Mouse (Mus musculus) olfactory bulb, adult 2 months (tissue): ENCODE results near the gene Olfr1055. TPM values are rescaled to one million over a fixed set of nuclear protein-coding genes. Genes with fewer than 3 reads are reported as not detected.
"Not testable (repeated sequence)": the region's sequence is repeated elsewhere in the genome, so short reads cannot be mapped to it uniquely, and the experiment has no call there.

Experiments
- H3K27ac ChIP-seq: fragments of 200-500 bp; 2 replicates; pipeline ENCODE4 v1.5.1; 2012; ENCODE audit warnings: low read depth, low read length; ENCODE audit not compliant: insufficient read depth
- H3K4me1 ChIP-seq: fragments of 200-500 bp; 2 replicates; pipeline ENCODE4 v1.6.1; 2012; ENCODE audit warnings: low read length; ENCODE audit not compliant: control insufficient read depth, insufficient read depth
- H3K4me3 ChIP-seq: fragments of 200-500 bp; 2 replicates; pipeline ENCODE4 v1.5.1; 2012; ENCODE audit warnings: mild to moderate bottlenecking, low read depth, low read length, moderate library complexity; ENCODE audit not compliant: insufficient read depth
- CTCF ChIP-seq: fragments of 200-500 bp; IDR thresholded peaks from 2 replicates; pipeline ENCODE4 v1.5.1; 2012; ENCODE audit warnings: low read depth, mild to moderate bottlenecking, low read length, moderate library complexity; ENCODE audit not compliant: insufficient read depth
- POLR2A ChIP-seq: fragments of 200-500 bp; IDR thresholded peaks from 2 replicates; pipeline ENCODE4 v1.6.1; 2012; ENCODE audit warnings: mild to moderate bottlenecking, low read depth, low read length, moderate library complexity; ENCODE audit not compliant: insufficient read depth
- WGBS: fragments of 180-500 bp; shearing (Covaris S2); methylation state at CpG from one replicate; pipeline ENCODE4 v1.1.7; 2018; 5-methylcytosine and 5-hydroxymethylcytosine counted together
- polyA plus RNA-seq: library from polyadenylated mRNA; stranded (reverse); fragments of >200 nt; gene quantifications from 2 replicates; pipeline ENCODE4 v1.2.4, GENCODE M21; 2012; ENCODE audit warnings: low replicate concordance; ENCODE audit not compliant: missing spikeins, insufficient read depth, insufficient read length

Gene Olfr1055
- polyA plus RNA-seq, result not detected in 2 replicates

GRCm38 (mm10) chr2:86350184-86350583, at the start of gene Olfr1055:
Gene Olfr1055 (minus strand): TSS chr2:86350284.
- Histone ChIP-seq H3K27ac (no peak within 1 kb of the TSS), H3K4me1 (no peaks in the 10 kb centered on the region), H3K4me3 (no peak within 1 kb of the TSS)
- WGBS, result 94% methylated on average over 5 of the region's 5 CpGs
- TF ChIP-seq POLR2A (no peak), CTCF (no peak)

- Histone ChIP-seq H3K4me3 (no peak overlapping the region), H3K27ac (no peak overlapping the region), H3K4me1 (no peaks in the 10 kb centered on the region)
- TF ChIP-seq CTCF, result no peak
- no peak for TF ChIP-seq POLR2A
- 90% methylated on average over 2 of the region's 2 CpGs for whole genome bisulfite sequencing
These were observed 45.0 kb upstream of the Olfr1055 start for GRCm38 (mm10) chr2:86395114-86395513.

GRCm38 (mm10) chr2:86388461-86388860, 38.4 kb upstream of the Olfr1055 start, which contains the start of gene Olfr1058:
Gene Olfr1058 (minus strand): TSS chr2:86388561.
- not testable (repeated sequence) for H3K27ac ChIP-seq, H3K4me3 ChIP-seq, H3K4me1 ChIP-seq

GRCm38 (mm10) chr2:86378293-86378692, 28.2 kb upstream of the Olfr1055 start, which contains the start of gene Olfr1057:
Gene Olfr1057 (minus strand): TSS chr2:86378393.
- no peak within 1 kb of the TSS for H3K4me3 ChIP-seq
- no peak for TF ChIP-seq CTCF
- no peak for TF ChIP-seq POLR2A
- no peak within 1 kb of the TSS for H3K27ac ChIP-seq
- H3K4me1 ChIP-seq, result no peaks in the 10 kb centered on the region

- H3K27ac ChIP-seq, H3K4me1 ChIP-seq, H3K4me3 ChIP-seq: not testable (repeated sequence)
- no CpG with 5 or more reads among the region's 6 CpGs for WGBS
These were observed 16.3 kb upstream of the Olfr1055 start for GRCm38 (mm10) chr2:86366342-86366741.

- Histone ChIP-seq H3K27ac (no peak within 1 kb of the TSS), H3K4me3 (no peak within 1 kb of the TSS), H3K4me1 (no peaks in the 10 kb centered on the region)
- TF ChIP-seq POLR2A (no peak), CTCF (no peak)
These were observed 12.3 kb upstream of the Olfr1055 start, which contains the start of gene Olfr1056 for GRCm38 (mm10) chr2:86362369-86362768. Gene Olfr1056 (minus strand): TSS chr2:86362469.

- WGBS, result 76% methylated on average over 1 of the region's 1 CpGs
These were observed 1.7 kb upstream of the Olfr1055 start for GRCm38 (mm10) chr2:86351751-86352150.

GRCm38 (mm10) chr2:86335333-86335732, 14.8 kb downstream of the Olfr1055 start, which contains the start of gene Olfr1054:
Gene Olfr1054 (minus strand): TSS chr2:86335433.
- Histone ChIP-seq H3K4me3 (no peak within 1 kb of the TSS), H3K4me1 (no peaks in the 10 kb centered on the region), H3K27ac (no peak within 1 kb of the TSS)
- TF ChIP-seq POLR2A (no peak), CTCF (no peak)
- 91% methylated on average over 3 of the region's 3 CpGs for WGBS

More at GRCm38 (mm10) chr2:86351751-86352150, 1.7 kb upstream of the Olfr1055 start:
- not testable (repeated sequence) for H3K27ac ChIP-seq, H3K4me3 ChIP-seq, H3K4me1 ChIP-seq

GRCm38 (mm10) chr2:86315184-86315583, 34.9 kb downstream of the Olfr1055 start, which contains the start of gene Olfr1053:
Gene Olfr1053 (minus strand): TSS chr2:86315284.
- 64% methylated on average over 3 of the region's 3 CpGs for whole genome bisulfite sequencing
- no peaks in the 10 kb centered on the region for H3K4me1 ChIP-seq
- H3K4me3 ChIP-seq, result no peak within 1 kb of the TSS
- no peak for TF ChIP-seq POLR2A
- no peak for TF ChIP-seq CTCF
- no peak within 1 kb of the TSS for H3K27ac ChIP-seq

Other genes with a start within 250 kb of the Olfr1055 start
- not detected in 2 replicates for gene Olfr1039, start 214.4 kb downstream of the Olfr1055 start, polyA plus RNA-seq
- not detected in 2 replicates for gene Olfr1040, start 203.6 kb downstream of the Olfr1055 start, polyA plus RNA-seq
- not detected in 2 replicates for gene Olfr1042, start 188.4 kb downstream of the Olfr1055 start, polyA plus RNA-seq
- not detected in 2 replicates for gene Olfr1043, start 182.8 kb downstream of the Olfr1055 start, polyA plus RNA-seq
- gene Olfr1044, start 172.5 kb downstream of the Olfr1055 start, polyA plus RNA-seq, result not detected in 2 replicates
- not detected in 2 replicates for gene Olfr52, start 164.6 kb downstream of the Olfr1055 start, polyA plus RNA-seq
- not detected in 2 replicates for gene Olfr1045, start 147.3 kb downstream of the Olfr1055 start, polyA plus RNA-seq
- gene Olfr1046, start 131.0 kb downstream of the Olfr1055 start, polyA plus RNA-seq, result not detected in 2 replicates
- not detected in 2 replicates for gene Olfr1047, start 118.9 kb downstream of the Olfr1055 start, polyA plus RNA-seq
- not detected in 2 replicates for gene Olfr1048, start 110.0 kb downstream of the Olfr1055 start, polyA plus RNA-seq
- not detected in 2 replicates for gene Olfr1049, start 92.0 kb downstream of the Olfr1055 start, polyA plus RNA-seq
- not detected in 2 replicates for gene Olfr1051, start 71.2 kb downstream of the Olfr1055 start, polyA plus RNA-seq
- not detected in 2 replicates for gene Olfr1052, start 57.8 kb downstream of the Olfr1055 start, polyA plus RNA-seq
- not detected in 2 replicates for gene Olfr1053, start 35.0 kb downstream of the Olfr1055 start, polyA plus RNA-seq
- gene Olfr1054, start 14.9 kb downstream of the Olfr1055 start, polyA plus RNA-seq, result not detected in 2 replicates
- gene Olfr1056, start 12.2 kb upstream of the Olfr1055 start, polyA plus RNA-seq, result not detected in 2 replicates
- gene Olfr1057, start 28.1 kb upstream of the Olfr1055 start, polyA plus RNA-seq, result not detected in 2 replicates
- gene Olfr1058, start 38.3 kb upstream of the Olfr1055 start, polyA plus RNA-seq, result not detected in 2 replicates
- not detected in 2 replicates for gene Olfr1061, start 63.8 kb upstream of the Olfr1055 start, polyA plus RNA-seq
- not detected in 2 replicates for gene Olfr1062, start 76.5 kb upstream of the Olfr1055 start, polyA plus RNA-seq
- not detected in 2 replicates for gene Olfr1065, start 100.3 kb upstream of the Olfr1055 start, polyA plus RNA-seq
- gene Olfr1066, start 106.0 kb upstream of the Olfr1055 start, polyA plus RNA-seq, result not detected in 2 replicates
- not detected in 2 replicates for gene Olfr228, start 137.1 kb upstream of the Olfr1055 start, polyA plus RNA-seq
- gene Olfr1076, start 158.2 kb upstream of the Olfr1055 start, polyA plus RNA-seq, result not detected in 2 replicates
- gene Olfr1079, start 192.2 kb upstream of the Olfr1055 start, polyA plus RNA-seq, result not detected in 2 replicates
- not detected in 2 replicates for gene Olfr1080, start 208.0 kb upstream of the Olfr1055 start, polyA plus RNA-seq
- gene Olfr1082, start 248.7 kb upstream of the Olfr1055 start, polyA plus RNA-seq, result not detected in 2 replicates